Mouse (Mus musculus): ENCODE results near the gene Actr2.
"Not testable (repeated sequence)": the region's sequence is repeated elsewhere in the genome, so short reads cannot be mapped to it uniquely, and the experiment has no call there.

Gene Actr2

DNA sequence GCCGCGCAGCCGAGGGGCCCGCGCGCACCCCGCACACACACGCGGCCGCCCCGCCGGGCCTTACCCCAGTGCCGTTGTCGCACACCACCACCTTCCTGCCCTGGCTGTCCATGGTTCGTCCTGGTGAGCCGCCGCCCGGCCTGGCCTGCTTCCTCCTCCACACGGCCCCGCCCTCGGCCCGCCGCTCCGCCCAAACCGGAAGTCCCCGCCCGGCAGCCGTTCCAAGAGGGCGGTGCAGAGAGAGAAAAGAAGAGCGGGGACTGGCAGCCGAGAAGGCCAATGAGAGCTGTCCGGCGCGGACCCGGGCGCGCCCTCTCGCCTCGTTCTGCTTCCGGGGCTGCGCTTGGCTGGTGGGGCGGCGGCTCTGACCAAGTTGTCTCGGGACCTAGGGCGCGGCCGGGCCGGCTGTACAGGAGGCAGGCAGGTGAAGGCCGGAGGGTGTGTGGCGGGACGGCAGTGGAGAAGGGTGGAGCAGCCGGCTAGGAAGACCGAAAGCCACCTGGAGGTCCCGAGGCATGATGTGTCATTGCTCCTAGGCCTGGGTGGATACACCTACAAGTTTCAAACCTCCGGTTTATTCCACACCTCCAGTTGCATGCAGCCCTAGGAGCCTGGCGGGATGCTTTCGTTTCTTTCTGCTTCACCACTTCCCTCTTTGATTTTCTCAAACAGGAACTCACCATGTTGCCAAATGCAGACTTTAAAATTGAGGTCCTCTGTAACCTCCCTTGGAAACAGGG, at the start of gene Actr2:
Gene Actr2, minus strand, starts transcription at position 173 of the 740 bp plus-strand sequence.
- DNase-seq (ENCODE audit: low spot score in 2 of 2), result peak; percentile 97 to 98

DNA sequence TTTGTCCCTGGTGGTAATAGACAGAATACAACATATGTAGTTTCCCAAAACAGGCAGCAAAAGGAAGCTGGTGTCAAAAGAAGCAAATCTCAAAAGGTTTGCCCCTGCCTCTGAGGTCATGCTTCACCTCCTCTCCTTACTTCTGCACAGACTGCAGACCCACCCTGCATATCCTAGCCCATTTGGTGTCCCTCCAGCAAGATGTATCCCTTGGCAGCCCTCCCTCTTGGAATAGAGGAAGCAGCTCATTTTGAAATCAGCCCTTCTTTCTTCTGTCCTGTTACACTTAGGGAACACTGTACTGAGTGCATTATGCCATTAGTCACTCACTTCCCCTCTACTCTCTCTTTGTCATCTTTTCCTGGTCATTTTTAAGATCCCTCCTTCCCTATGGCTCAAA, 46.2 kb upstream of the Actr2 start:
- DNase-seq (ENCODE audit: low spot score in 2 of 2), result no peak

DNA sequence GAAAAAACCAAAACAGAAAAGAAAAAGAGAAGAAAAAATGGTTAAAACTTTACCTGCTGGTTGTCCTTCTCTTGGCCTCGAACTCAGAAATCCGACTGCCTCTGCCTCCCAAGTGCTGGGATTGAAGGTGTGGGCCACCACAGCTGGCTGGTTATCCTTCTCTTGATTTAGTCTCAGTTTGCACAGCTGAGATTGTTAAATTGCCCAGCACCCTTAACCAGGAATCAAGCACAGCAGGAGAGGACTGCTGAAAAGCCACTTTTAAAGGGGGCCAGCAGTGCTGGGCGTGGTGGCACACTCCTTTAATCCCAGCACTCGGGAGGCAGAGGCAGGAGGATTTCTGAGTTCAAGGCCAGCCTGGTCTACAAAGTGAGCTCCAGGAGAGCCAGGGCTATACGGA, 40.8 kb upstream of the Actr2 start:
- not testable (repeated sequence) for DNase-seq (ENCODE audit: low spot score in 2 of 2)

DNA sequence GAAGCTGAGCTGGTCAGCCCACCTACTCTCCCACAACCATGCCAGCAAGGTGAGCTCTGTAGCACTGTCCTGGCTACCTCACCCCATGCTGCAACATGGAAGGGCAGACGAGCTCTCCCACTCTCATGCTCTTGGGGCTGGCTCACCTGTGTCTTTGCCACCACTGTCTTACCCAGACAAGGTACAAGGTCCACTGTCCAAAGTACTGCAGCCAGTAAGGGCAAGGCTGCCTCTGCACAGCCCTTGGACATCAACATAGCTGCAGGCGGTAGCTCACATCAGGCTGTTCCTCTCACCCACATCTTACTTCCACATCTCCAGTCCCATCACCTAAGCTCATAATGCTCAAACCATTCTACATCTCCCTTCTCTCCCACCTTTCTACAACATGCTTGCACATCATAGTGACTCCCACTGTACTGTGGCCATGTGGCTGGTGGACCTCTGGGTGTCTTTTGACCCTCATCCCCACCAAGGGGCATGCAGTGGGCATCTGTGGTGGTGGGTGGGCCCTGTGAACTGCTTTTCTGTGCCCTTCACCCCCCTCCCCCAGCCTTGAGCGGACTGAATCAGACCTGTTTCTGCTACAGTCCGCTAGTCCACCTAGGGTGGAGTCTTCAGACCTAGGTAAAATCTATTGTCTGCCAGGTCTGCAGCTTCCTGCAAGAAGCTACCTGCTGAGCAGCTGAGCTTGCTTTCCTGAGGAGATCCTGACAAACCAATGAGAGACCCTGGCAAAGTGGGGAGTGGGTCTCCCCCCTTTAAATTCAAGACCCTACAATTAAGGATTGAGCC, 39.6 kb upstream of the Actr2 start:
- no peak for DNase-seq (ENCODE audit: low spot score in 2 of 2)

DNA sequence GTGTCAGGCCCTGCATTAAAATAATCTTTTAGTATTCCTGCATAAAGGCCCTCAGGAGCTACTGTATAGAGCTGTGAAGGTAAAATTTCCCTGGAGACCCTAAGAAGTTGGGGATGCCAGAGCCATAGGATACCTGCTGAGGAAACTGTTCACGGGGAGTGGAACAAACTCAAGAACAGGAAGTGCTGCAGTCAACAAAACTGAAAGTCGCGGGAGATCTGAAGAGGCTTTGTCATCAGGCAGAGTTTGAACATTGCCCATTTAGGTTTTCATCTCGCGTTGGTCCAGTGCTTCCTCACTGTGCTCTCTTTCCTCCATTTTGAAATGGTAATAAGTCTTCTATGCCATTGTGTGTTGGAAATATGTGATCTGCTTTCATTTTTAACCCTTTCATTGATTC, 38.6 kb upstream of the Actr2 start:
- no peak for DNase-seq (ENCODE audit: low spot score in 2 of 2)

DNA sequence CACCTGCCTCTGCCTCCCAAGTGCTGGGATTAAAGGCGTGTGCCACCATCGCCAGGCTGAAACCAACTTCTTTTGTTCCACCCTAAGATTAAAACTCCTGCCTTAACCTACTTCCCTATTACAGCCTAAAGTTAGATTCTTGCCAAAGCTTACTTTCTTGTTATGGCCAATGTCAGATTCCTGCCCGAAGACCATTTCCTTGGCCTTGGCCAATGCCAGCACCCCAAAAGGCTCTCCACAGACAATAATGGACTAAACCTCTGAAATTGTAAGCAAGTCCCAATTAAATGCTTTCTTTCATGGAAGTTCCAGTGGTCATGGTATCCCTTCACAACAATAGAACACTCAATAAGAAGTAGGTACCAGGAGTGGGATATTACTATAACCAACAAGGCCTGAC, 37.2 kb upstream of the Actr2 start:
- DNase-seq (ENCODE audit: low spot score in 2 of 2), result no peak

DNA sequence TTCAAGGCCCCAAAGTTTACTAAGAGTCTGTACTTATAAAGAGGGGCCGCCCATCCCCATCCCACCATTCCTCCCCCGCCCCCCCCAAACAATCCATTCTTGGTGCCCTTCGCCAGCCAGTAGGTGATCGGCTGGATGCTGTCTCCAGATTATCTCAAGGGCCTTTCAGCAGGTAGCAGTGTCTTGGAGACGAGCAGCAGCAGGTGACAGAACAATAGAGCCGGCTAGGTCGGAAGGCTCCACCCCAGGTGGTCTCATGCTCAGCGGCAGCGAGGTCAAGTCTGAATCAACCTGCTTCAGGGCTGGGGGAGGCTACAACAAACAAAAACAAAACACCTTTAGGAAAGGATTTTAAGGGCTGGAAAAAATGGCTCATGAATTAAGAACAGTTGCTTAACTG, 32.7 kb upstream of the Actr2 start:
- DNase-seq (ENCODE audit: low spot score in 2 of 2), result no peak

DNA sequence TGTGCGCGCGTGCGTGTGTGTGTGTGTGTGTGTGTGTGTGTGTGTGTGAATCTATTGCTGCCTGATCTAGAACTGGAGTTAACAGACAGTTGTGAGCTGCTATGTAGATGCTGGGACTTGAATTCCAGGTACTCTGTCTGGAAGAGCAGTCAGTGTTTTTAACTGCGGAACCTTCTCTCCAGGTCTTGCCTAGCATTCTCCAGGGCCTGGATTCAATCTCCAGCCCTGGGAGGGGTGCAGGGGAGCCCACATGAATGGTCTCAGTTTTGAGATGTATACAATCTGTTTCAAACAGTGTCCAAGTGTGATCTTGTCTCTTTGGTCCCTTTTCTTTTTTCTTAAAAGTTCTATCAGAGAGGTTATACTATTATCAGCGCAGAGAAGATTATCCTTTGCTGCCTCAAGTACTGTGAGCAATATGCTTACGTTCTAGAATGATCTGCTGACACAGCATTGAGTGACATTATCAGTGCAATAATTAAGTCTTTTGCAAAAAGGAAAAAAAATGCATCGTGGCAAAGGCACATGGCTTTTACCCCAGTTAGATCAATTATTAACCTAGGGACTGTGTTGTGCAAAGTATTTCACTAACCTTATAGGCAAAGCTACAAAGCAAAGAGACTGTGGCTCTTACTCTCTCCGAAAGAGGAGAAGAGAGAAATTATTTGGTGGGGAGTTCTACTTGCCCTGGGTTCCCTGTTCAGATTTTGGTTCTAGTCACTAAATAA, 32.0 kb upstream of the Actr2 start:
- no peak for DNase-seq (ENCODE audit: low spot score in 2 of 2)

DNA sequence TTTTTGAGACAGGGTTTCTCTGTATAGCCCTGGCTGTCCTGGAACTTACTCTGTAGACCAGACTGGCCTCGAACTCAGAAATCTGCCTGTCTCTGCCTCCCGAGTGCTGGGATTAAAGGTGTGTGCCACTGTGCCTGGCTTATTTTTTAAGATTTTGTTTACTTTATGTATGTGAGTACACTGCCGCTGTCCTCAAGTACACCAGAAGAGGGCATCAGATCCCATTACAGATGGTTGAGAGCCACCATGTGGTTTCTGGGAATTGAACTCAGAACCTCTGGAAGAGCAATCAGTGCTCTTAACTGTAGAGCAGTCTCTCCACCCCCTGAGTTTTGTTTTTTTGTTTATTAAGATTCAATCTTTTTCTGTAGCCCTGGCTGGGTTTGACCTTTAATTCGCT, 31.0 kb upstream of the Actr2 start:
- DNase-seq (ENCODE audit: low spot score in 2 of 2), result not testable (repeated sequence)

DNA sequence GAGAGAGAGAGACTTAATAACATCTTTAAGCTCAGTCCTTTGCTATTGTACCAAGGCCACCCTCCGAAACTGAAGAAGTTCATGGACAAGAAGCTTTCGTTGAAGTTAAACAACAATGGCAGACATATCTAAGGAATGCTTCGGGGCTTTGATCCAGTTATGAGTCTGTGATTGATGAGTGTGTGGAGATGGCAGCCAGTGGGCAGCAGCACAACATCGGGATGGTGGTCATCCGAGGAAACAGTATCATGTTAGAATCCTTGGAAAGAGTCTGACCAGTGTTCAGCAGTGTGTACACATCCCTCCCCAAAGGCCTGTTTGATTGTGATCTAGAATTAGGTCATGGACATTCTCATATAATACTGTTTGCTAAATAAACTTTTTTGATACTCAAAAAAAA, 29.8 kb upstream of the Actr2 start:
- no peak for DNase-seq (ENCODE audit: low spot score in 2 of 2)

DNA sequence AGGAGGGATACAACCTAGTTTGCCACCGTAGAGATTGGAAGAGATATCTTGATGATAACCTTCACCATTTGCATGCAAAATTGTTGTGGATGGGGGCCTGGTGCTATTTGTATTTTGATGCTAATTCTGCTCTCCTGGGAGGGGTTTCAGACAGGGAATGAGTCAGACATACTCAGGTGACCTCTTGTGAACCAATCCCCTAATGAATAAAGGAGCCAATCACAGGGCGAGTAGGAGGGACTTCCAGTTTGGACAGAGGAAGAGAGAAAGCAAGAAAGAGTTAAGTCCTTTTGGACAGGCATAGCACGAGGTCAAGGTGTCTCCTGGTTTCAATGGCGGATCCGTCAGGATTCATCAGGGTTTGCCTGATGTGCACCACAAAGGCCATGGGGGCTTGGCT, 27.6 kb upstream of the Actr2 start:
- no peak for DNase-seq (ENCODE audit: low spot score in 2 of 2)

DNA sequence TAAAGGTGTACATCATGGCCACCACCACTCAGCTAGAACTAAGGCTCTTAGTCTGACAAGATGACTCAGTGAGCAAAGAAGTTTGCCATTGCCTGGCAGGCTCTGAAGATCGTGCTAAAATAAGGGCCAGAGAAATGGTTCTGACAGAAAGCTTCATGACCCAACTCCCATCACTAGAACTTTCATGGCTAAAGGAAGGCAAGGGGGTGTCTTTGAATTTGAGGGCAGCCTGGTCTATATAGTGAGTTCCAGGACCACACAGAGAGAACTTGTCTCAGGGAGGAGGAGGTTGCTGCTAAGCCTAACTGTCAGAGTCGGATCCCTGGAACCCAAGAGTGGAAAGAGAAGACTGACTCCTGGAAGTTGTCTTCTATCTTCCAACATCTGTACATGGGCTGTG, 27.0 kb upstream of the Actr2 start:
- DNase-seq (ENCODE audit: low spot score in 2 of 2), result no peak

DNA sequence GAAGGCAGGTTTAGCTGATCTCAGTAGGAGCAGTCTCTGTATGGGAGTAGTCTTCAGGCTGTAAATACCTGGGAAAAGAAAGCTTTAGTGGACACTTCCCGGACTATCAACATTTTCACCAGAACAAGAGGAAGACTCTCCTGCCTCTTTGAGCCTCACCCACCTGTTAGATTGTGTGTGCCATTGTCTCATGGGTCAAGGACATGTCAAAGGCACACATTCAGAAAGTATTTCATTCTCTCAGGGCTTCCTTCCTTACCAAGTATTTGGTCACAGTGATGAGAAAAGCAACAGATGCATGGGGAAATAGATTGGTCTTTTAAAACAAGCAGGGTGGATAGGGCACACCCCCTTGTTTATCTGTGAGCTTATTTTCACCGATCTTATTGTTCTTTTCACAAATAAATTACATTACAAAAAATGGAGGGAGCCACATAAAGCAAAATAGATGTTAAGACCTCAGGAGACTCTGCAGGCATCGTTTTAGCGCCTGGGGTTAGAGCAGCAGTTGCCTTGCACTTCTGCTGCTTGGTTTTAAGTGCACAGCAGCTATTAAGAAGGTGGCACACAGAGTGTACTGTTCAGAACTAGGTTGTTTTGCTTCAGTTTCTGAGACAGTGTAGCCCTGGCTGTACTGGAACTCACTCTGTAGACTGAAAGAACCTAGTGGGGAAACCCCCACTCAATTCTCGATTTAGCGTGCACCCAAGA, 25.9 kb upstream of the Actr2 start:
- no peak for DNase-seq (ENCODE audit: low spot score in 2 of 2)

DNA sequence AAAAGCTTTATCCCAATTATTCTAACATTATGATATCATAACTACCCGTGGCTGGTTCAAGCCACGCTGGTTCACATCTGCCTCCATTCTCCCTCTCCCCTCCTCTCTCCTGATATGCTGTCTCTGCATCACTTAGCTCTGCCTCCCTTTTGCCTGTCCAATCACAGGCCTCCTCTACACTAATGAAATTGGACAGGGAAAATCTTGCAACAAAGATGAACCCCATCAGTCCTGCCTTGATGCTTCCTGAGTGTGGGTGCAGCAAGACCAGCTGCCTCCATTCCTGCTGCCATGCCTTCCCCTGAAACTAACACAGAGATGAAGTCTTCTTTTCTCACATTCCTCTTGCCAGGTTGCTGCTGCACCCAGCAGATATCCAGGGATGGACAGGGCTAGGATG, 25.2 kb upstream of the Actr2 start:
- no peak for DNase-seq (ENCODE audit: low spot score in 2 of 2)

DNA sequence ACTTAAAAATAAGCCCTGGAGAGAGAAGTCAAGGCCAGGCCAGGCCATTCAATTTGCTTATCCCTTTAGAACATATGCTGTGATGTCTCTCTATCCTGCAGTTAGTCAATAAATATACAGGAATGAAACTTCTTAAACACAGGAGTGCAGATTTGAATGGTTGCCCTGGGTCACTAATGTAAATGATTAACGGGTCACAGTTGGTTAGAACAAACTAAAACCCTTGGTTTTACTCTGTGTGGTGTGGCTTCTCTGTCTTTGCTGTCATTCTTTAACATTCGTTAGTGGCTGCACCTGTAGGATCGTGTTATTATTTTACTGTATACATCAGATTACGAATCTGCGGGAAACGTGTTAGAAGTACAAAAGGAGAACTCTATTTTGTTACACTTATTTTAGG, 23.6 kb upstream of the Actr2 start:
- no peak for DNase-seq (ENCODE audit: low spot score in 2 of 2)

DNA sequence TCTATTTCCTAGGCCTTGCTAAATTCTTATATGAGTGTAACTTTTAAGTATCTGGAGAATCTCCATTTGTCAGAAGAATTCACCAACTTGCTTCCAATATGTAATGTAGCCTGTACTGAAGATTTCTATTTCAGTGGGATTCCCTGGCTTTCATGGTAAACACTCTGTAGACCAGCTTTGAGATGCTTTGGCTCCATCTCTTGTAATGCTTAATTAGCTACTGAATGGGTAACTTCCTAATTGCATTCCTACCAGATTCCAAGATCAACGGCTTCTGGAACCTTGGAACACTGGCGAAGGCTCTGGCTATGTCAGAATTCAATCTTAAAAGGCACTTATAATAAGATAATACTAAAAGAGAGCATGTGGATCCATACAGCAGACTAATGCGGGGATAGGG, 22.2 kb upstream of the Actr2 start:
- DNase-seq (ENCODE audit: low spot score in 2 of 2), result not testable (repeated sequence)

DNA sequence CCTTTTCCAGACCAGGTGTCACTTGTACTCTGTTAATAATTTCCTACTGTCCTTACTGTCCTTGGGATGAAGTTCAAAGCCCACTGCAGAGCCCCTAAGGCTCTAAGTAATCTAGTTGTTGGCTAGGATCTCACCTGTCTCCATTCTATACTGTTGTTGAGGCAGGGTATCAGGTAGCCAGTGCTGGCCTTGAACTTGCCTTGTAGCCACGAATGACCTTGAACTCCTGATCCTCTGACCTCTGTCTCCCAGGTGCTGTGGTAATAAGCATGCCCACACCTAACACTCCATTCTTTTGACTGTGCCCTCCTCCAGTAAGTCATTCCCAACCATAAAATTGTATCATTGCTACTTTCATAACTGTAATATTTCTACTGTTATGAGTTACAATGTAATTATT, 21.0 kb upstream of the Actr2 start:
- DNase-seq (ENCODE audit: low spot score in 2 of 2), result no peak

DNA sequence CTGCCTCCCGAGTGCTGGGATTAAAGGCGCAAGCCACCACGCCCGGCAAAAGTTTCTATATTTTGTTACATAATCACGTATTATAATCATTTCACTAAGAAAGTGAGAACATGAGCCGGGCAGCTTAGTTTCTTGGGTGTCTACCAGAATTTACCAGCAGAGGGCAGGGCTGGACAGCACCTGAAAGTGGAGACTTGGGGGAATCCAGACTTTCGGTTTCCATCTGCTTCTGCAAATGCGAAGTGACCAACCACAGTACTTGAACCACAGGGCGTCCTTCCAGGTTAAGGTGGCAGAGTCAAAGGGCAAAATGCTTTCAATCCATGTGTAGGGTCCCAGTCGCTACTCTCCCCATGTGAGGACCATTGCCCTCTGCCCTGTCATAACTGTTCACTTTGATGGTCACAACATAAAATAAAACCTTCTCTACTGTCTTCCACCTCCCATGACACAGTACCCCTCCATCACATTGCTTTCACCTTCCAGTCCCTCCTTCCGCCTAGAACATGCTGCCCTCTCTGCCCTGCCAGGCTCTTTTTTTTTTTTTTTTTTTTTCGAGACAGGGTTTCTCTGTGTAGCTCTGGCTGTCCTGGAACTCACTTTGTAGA, 20.3 kb upstream of the Actr2 start:
- peak; percentile 82 to 87 for DNase-seq (ENCODE audit: low spot score in 2 of 2)

DNA sequence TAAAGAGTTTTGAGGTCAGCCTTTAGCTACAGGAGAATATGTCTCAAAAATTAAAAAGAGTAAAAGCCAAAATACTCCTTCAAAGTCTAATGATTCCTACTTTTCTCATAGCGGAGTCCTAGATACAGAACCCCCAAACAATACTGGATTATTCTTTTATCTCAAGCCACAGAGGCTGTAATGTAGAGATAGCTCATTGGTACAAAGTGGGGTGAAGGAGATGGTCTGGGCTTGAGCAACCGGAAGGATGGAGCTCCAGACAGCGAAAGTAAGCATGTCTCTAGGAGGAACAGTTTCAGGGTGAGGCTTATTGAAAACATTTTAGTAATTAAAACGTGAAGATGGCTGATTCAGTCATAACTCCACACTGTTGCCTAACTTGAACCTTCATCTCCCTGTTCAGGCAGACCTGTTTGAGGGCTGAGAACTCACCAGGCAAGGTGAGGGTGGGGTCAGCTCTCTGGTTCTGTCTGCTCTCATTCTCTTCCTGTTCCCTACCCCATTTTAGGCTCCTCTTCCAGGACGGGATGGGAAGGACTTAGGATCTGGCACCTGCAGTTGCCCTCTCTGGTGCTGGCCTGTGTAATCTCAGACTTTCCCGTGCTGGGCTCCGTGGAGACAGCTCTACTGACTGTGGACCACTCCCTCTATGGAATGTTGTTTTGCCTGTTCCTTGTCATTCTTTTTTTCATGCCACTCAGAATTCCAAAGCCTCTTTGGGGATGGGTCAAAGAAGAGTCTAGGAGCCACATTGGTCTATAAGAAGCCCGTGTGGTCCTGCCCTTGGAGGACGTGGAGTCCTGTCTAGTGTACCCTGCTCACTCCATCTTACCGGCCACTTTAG, 14.2 kb upstream of the Actr2 start:
- no peak for DNase-seq (ENCODE audit: low spot score in 2 of 2)

DNA sequence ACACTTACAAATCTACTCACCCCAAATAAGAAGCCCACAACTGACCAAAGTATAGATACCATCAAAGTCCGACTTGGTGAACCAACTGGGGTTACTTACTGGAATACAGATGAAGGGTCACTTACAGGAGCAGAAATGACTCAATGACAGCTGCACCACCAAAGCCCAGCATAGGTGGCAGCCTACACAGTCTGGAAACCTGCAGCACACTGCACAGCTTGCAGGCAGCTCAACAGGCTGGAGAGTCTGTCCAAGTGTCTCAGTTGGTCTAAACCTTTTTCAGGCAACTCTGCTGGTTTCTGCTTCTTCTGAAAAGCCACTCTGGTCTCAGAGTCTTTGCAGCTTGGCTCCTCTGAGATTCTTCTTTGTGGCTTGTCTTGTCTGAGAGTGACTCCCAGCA, 12.7 kb upstream of the Actr2 start:
- peak in 1 of 2 experiments; percentile 26 for DNase-seq (ENCODE audit: low spot score in 2 of 2)

DNA sequence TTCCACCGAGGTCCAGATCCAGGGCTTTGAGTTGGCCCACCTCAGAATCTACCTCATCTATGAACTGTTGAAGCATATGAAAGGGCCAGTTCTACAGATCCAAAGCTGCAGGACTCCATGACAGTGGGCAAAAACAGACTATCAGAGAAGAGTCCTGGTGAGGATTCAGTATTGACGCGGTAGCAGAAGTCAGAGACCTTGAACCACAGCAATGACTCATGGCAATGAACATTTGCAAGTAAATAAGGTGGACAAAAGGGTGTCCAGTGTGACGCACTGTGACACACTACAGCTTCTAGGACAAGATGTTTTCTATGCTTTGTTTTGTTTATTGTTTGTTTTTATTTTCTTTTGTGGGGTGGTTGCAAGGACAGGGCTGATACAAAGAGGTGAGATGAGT, 4.0 kb upstream of the Actr2 start:
- DNase-seq (ENCODE audit: low spot score in 2 of 2), result no peak

All from right cerebral cortex, postnatal 10 days (tissue).